Mouse (Mus musculus): ENCODE measurements around the gene S100a5. TPM values are rescaled to one million over a fixed set of nuclear protein-coding genes. Genes with fewer than 3 reads are reported as not detected.

S100a5 gene
- total and polyA plus RNA-seq, 3 experiments, result not detected

DNA sequence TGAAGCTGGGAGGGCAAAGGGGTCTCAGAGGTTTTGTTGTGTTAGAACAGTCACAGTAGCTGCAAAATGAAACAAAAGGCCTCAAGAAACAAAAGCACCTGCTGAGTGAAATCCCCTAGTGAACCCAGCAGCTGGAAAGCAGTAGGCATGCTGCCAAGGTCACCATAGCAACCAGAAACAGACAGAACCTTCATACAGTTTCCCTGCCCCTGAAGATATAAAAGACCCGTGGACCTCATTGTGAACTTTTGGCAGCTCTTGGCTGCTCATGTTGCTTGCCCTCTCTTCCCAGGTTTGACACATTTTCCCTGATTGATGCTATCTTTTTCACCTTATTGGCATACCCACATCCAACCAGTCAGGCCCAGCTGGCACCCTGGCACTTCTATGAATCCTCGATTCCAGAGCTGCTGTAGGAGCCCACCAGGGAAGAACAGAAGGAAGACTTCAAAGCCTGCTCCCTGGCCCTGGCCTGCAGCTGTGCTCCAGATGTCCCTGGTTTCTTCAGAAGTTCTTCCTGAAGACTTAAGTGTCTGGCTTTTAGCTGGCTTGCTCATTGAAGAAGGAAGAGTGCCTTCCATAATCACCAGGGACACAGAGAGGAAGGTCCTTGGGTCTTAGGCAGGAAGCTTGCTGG, 15.2 kb downstream of the S100a5 start:
- H3K9me3 ChIP-seq (replicated peaks), result no peaks in the 10 kb centered on the region
- TF ChIP-seq POLR2AphosphoS5 (IDR thresholded peaks at IDR 0.05; ENCODE audit: insufficient replicate concordance, low read depth, low read length) (no peak), CTCF (IDR thresholded peaks at IDR 0.05; ENCODE audit: low read depth, low read length) (no peak), GATA1 (IDR thresholded peaks at IDR 0.05; ENCODE audit: borderline replicate concordance, low read length) (no peak), GATA2 (IDR thresholded peaks at IDR 0.05; ENCODE audit: borderline replicate concordance, low read depth, low read length) (no peak), TAL1 (conservative IDR thresholded peaks at IDR 0.05; ENCODE audit: low read depth, low read length) (no peak)
- H3K4me1 ChIP-seq (ENCODE audit: insufficient read depth, low read depth, low read length), result no peaks in the 10 kb centered on the region
- DNase-seq (ENCODE audit: low spot score), result no peak
- H3K36me3 ChIP-seq (replicated peaks), result no peaks in the 10 kb centered on the region
- peaks cover 3% of the 10 kb centered on the region; the same call in 1 of the 2 replicates for H3K27me3 ChIP-seq (ENCODE audit: insufficient read depth, low read length)
- no peak overlapping the region for H3K4me3 ChIP-seq (ENCODE audit: low read depth, low read length)
- no peak for ATAC-seq (ENCODE audit: extremely low read depth, insufficient number of reproducible peaks, low FRiP score, poor library complexity, severe bottlenecking)

DNA sequence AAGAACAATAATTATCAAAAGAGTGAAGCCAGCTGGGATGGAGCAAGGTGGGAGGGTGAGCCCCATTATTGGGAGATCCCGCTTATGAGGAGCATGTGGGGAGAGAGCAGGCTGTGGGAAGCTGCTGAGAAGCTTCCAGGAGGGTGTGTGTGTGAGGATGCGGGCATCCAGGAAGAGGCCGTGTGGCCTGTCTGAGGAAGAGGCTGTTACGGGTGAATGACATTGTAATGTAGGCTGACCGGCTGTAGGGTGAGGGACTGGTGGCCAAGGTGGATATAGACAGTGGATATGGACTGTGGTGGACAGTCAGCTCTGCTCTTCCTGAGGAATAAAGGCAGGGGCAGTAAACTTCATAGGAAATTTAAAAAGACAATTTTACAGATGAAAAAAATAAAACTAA, 17.2 kb downstream of the S100a5 start:
- no peaks in the 10 kb centered on the region for H3K4me1 ChIP-seq (ENCODE audit: insufficient read depth, low read depth, low read length)
- no peak overlapping the region for H3K4me3 ChIP-seq (ENCODE audit: low read depth, low read length)
- peaks cover 3% of the 10 kb centered on the region; the same call in 1 of the 2 replicates for H3K27me3 ChIP-seq (ENCODE audit: insufficient read depth, low read length)
- ATAC-seq (ENCODE audit: extremely low read depth, insufficient number of reproducible peaks, low FRiP score, poor library complexity, severe bottlenecking) (no peak), DNase-seq (ENCODE audit: low spot score) (no peak)
- H3K9me3 ChIP-seq (replicated peaks), result no peaks in the 10 kb centered on the region
- TF ChIP-seq TAL1 (conservative IDR thresholded peaks at IDR 0.05; ENCODE audit: low read depth, low read length) (no peak), CTCF (IDR thresholded peaks at IDR 0.05; ENCODE audit: low read depth, low read length) (no peak), GATA1 (IDR thresholded peaks at IDR 0.05; ENCODE audit: borderline replicate concordance, low read length) (no peak), GATA2 (IDR thresholded peaks at IDR 0.05; ENCODE audit: borderline replicate concordance, low read depth, low read length) (no peak), POLR2AphosphoS5 (IDR thresholded peaks at IDR 0.05; ENCODE audit: insufficient replicate concordance, low read depth, low read length) (no peak)
- no peaks in the 10 kb centered on the region for H3K36me3 ChIP-seq (replicated peaks)

GRCm38 (mm10) chr3:90626266-90627021, 18.1 kb downstream of the S100a5 start:
- no peaks in the 10 kb centered on the region for H3K4me1 ChIP-seq (ENCODE audit: insufficient read depth, low read depth, low read length)
- H3K4me3 ChIP-seq (ENCODE audit: low read depth, low read length), result no peak overlapping the region
- TF ChIP-seq POLR2AphosphoS5 (IDR thresholded peaks at IDR 0.05; ENCODE audit: insufficient replicate concordance, low read depth, low read length) (no peak), TAL1 (conservative IDR thresholded peaks at IDR 0.05; ENCODE audit: low read depth, low read length) (no peak), CTCF (IDR thresholded peaks at IDR 0.05; ENCODE audit: low read depth, low read length) (no peak)
- H3K36me3 ChIP-seq (replicated peaks), result no peaks in the 10 kb centered on the region
- ATAC-seq (ENCODE audit: extremely low read depth, insufficient number of reproducible peaks, low FRiP score, poor library complexity, severe bottlenecking) (no peak), DNase-seq (ENCODE audit: low spot score) (no peak)
- peaks cover 3% of the 10 kb centered on the region; the same call in 1 of the 2 replicates for H3K27me3 ChIP-seq (ENCODE audit: insufficient read depth, low read length)
- H3K9me3 ChIP-seq (replicated peaks), result no peaks in the 10 kb centered on the region

- no peak for ATAC-seq (ENCODE audit: extremely low read depth, insufficient number of reproducible peaks, low FRiP score, poor library complexity, severe bottlenecking)
- no peaks in the 10 kb centered on the region for H3K9me3 ChIP-seq (replicated peaks)
- TF ChIP-seq TAL1 (conservative IDR thresholded peaks at IDR 0.05; ENCODE audit: low read depth, low read length) (no peak), POLR2AphosphoS5 (IDR thresholded peaks at IDR 0.05; ENCODE audit: insufficient replicate concordance, low read depth, low read length) (no peak), CTCF (IDR thresholded peaks at IDR 0.05; ENCODE audit: low read depth, low read length) (no peak), GATA1 (IDR thresholded peaks at IDR 0.05; ENCODE audit: borderline replicate concordance, low read length) (no peak), GATA2 (IDR thresholded peaks at IDR 0.05; ENCODE audit: borderline replicate concordance, low read depth, low read length) (no peak)
Measured at GRCm38 (mm10) chr3:90627366-90627765, 19.0 kb downstream of the S100a5 start.

DNA sequence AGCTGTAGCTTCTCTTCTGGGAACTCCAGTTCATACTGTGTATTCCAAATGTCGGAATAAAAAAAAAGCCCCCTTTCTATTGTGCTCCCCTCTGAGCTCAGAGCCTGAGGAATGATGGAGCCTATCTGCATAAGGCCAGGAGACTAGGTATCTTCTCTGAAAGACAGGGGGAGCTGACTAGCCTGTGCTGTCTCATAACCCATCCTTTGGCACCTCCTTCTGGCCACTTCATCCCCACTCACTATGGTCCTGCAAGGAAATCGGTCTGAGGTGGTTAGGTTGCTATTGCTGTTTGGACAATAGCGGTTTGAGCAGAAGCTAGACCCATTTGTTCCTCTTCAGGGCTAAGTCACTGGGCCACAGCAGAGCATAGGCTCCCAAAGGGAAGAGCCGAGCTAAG, 19.5 kb downstream of the S100a5 start:
- TF ChIP-seq GATA2 (IDR thresholded peaks at IDR 0.05; ENCODE audit: borderline replicate concordance, low read depth, low read length) (no peak), TAL1 (conservative IDR thresholded peaks at IDR 0.05; ENCODE audit: low read depth, low read length) (no peak), GATA1 (IDR thresholded peaks at IDR 0.05; ENCODE audit: borderline replicate concordance, low read length) (no peak), CTCF (IDR thresholded peaks at IDR 0.05; ENCODE audit: low read depth, low read length) (no peak), POLR2AphosphoS5 (IDR thresholded peaks at IDR 0.05; ENCODE audit: insufficient replicate concordance, low read depth, low read length) (no peak)
- Histone ChIP-seq H3K36me3 (replicated peaks) (no peaks in the 10 kb centered on the region), H3K4me3 (ENCODE audit: low read depth, low read length) (no peak overlapping the region), H3K4me1 (ENCODE audit: insufficient read depth, low read depth, low read length) (no peaks in the 10 kb centered on the region), H3K27me3 (ENCODE audit: insufficient read depth, low read length) (peaks cover 3% of the 10 kb centered on the region; the same call in 1 of the 2 replicates), H3K9me3 (replicated peaks) (no peaks in the 10 kb centered on the region)
- ATAC-seq (ENCODE audit: extremely low read depth, insufficient number of reproducible peaks, low FRiP score, poor library complexity, severe bottlenecking) (no peak), DNase-seq (ENCODE audit: low spot score) (no peak)

More at GRCm38 (mm10) chr3:90627366-90627765, 19.0 kb downstream of the S100a5 start:
- H3K4me1 ChIP-seq (ENCODE audit: insufficient read depth, low read depth, low read length), result no peaks in the 10 kb centered on the region
- no peaks in the 10 kb centered on the region for H3K36me3 ChIP-seq (replicated peaks)
- H3K4me3 ChIP-seq (ENCODE audit: low read depth, low read length), result no peak overlapping the region
- peaks cover 3% of the 10 kb centered on the region; the same call in 1 of the 2 replicates for H3K27me3 ChIP-seq (ENCODE audit: insufficient read depth, low read length)
- DNase-seq (ENCODE audit: low spot score), result no peak

- H3K36me3 ChIP-seq (replicated peaks), result no peaks in the 10 kb centered on the region
- H3K4me3 ChIP-seq (ENCODE audit: low read depth, low read length), result no peak overlapping the region
- no peaks in the 10 kb centered on the region for H3K4me1 ChIP-seq (ENCODE audit: insufficient read depth, low read depth, low read length)
- DNase-seq (ENCODE audit: low spot score), result no peak
- no peak for ATAC-seq (ENCODE audit: extremely low read depth, insufficient number of reproducible peaks, low FRiP score, poor library complexity, severe bottlenecking)
- H3K27me3 ChIP-seq (ENCODE audit: insufficient read depth, low read length), result peaks cover 3% of the 10 kb centered on the region; the same call in 1 of the 2 replicates
- TF ChIP-seq GATA2 (IDR thresholded peaks at IDR 0.05; ENCODE audit: borderline replicate concordance, low read depth, low read length) (no peak), TAL1 (conservative IDR thresholded peaks at IDR 0.05; ENCODE audit: low read depth, low read length) (no peak), POLR2AphosphoS5 (IDR thresholded peaks at IDR 0.05; ENCODE audit: insufficient replicate concordance, low read depth, low read length) (no peak), GATA1 (IDR thresholded peaks at IDR 0.05; ENCODE audit: borderline replicate concordance, low read length) (no peak), CTCF (IDR thresholded peaks at IDR 0.05; ENCODE audit: low read depth, low read length) (no peak)
- no peaks in the 10 kb centered on the region for H3K9me3 ChIP-seq (replicated peaks)
Measured at GRCm38 (mm10) chr3:90629298-90629697, 21.0 kb downstream of the S100a5 start.

All from G1E (cell line).